Mouse (Mus musculus) thymus, postnatal 14 days (tissue): ENCODE measurements around the gene Igf2bp3.

Source experiments
- DNase-seq: peaks from one replicate; pipeline ENCODE4 v3.0.0; 2021

Igf2bp3 gene

DNA sequence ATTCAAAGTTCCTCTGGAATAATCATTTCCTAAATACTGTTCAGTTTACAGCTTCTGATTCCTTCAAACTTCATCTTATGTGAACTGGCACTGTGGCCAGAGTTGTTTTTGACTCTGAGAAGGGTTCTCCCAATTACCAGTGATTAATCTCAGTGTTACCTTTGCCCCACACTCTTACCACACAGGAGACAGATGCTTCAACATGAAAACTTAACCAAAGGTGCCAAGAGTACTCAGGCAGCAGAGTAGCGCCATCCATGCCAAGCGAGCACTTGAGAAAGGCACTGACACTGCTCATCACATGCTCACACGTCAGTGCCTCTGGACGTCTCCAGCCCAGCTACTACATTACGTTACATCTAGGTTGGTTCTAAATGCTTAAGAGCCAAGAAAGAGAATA is 43.5 kb downstream of the Igf2bp3 start:
- no peak for DNase-seq

DNA sequence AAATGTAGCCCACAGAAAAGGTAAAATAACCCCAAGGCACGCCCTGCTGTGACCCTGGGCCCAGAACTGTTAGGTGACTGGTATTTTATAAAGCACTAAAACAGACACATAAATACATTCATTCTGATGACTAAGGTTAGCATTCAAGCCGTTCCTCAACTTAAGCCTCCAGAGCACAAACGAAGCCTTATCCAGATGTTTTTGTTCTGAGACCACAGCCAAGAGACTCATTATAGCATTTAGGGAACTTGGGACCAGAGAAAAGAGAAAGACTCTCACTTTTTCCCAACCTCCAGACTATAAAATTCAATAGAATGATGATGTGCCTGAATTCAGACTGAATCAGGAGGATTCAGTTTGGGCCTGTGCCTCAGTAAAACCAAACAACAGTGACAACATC is 46.1 kb downstream of the Igf2bp3 start:
- no peak for DNase-seq

DNA sequence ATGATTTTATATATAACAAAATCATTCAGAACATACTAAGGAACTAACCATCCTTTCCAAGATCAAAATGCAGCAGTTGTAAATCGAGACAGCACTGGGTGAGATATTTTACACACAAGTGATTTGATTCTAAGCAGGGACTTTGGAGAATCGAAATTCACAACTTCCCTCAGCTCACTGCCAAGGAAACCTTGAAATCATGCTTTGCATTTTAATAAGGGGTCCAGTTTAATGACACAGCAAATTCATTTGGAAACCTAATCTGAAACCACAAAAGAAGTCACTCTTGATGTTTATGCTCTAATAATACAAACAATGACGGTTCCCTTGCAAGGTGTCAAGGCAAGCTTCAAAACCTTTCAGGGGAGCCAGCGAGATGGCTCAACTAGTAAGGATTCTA is 47.4 kb downstream of the Igf2bp3 start:
- DNase-seq = no peak

DNA sequence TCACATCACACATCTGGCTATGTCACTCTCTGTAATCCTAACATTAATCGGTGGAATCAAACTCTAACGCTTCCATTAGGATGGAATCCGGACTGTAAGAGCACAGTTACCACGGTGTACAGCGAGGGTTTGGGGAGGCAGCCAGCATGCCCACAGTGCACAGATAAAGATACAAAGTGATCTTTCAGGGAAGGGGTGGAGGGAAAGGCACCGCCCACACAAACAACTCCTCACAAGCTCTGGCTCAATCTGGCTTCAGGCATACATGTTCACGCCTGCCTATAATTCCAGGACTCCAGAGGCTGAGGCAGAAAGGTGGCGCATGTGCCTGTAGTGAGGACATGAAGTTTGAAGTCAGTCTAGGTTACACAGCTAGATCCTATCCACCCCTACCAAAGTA is 48.4 kb downstream of the Igf2bp3 start:
- no peak for DNase-seq

DNA sequence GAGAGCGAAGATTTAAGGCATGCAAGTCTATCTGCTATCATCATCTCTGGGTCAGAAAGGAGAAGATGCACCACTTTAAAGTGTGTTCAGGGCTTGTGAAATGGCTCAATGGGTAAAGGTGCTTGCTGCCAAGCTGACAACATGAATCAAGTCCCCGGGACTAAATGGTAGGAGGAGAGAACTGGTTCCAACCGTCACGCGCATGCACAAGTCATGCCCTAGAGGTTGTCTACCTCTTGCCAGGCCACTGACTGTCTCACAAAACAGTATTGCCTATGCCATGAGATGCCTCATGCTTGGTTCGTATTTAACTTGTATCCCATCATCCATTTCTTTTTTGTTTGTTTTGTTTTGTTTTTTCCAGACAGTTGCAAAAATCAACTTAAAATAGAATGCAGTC is 48.9 kb downstream of the Igf2bp3 start:
- no peak for DNase-seq

DNA sequence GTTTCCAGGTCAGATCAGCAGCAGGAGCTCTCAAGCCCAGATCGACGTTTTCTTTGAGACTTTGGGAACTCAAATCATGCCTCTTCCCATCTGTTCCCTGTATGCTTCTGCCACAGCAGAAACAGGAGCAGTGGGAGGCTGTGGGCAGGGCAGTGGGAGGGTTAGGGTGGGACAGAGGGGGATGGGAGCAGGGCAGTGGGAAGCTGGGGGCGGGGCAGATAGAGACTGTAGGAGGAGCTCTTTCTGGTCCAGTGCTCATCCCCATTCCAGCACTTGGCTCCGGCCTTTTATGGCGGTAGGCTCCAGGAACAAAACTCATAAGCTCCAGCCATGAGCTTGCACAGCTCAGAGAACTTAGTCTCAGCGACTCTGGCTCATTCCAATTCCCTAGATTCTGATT is 49.7 kb downstream of the Igf2bp3 start:
- DNase-seq = no peak

DNA sequence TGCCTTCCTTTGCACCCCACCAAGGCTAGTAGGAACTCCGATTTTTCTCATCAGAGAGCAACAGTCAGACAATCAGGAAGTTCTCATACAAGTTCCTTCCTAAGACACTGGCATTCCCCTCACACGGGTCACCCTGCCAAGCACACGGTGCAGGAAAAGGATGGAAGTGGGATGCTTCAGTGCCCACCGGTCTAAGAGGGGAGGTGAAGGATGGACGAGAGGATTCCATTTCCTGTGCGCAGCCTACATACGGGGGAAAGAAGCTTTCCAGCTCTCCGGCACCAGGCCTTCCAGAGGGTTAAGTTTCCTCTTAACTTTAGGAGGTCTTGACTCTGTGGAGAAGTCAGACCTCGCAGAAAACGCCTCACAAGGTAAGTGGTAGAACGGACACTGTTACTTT is 50.1 kb downstream of the Igf2bp3 start:
- no peak for DNase-seq

DNA sequence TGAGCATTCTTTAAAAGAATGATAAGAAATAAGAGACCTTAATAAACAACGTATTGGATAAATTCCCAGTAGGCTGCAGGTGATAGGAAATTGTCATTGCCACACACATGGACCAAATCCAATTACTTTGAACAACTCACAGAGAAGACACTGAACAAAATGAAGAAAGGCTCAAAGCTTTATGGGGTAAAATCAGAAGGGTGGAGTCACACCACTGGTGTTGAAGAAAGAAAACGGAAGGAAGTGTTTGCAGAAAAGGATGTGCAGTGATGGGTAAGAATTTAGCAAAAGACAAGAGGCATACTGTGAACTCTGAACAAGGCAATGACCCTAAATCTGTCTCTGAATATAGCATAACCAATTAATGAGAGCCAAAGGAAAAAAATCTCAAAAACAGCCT is 54.8 kb downstream of the Igf2bp3 start:
- no peak for DNase-seq

DNA sequence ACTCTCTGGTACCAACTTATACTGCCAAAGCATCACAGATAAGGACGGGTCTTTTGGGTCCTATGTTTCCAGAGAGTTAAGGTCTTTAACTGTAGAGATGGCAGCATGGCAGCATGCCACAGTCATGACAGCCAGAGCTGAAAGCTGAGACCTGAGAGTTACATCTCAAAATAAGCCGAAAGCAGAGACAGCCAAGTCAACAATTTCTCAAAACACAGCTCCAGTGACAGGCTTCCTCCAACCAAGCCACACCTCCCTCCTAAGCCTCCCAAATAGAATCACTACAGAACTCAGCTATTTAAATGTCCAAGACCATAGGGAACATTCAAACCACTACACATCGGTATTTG is 58.0 kb downstream of the Igf2bp3 start:
- DNase-seq = no peak

DNA sequence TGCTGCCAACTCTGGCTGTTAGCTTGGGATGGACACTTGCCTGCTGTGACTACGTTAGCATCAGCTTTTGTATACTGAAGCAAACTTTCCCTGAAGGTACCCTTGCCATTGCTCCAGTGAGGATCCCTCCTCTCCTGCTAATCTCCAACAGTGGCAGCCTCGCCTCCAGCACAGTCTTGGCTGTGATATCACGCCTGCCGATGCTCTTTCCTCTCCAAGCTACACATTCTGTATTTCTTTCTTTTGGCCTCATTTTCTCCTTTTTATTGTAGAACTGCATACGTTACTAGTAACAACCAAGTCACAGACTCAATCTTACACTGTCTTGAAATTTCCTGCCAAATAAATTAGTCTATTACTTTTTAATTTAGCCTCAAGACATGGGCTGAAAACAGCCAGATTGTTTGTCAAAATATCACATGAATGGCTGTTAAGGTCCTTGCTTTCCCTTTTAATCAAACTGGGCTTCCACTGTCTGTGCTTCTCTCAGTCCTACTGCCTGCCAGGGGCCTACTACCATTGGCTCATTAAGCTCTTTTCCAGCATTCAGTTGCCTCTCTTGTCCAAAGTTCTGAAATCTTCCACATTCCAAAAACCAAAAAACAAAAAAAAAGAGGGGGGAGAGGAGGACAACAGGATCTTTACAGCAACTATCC is 58.5 kb downstream of the Igf2bp3 start:
- DNase-seq = no peak

DNA sequence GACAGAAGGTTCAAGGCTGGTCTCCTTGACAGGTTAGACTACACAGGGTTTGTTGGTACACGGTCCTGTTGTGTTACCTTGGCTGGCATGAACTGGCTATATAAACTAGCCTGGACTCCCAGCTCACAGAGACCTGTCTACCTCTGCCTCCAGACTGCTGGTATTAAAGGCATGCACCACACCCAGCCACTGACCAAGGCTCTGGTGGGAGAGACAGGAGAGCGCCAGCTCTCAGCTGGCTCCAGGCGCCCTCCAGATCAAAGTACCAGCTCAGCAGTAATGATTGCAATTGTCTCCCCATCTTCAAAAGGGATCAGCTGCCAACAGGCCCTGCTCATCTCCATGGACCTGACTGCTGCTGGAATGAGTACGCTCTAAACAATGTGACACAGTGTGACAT is 63.3 kb downstream of the Igf2bp3 start:
- no peak for DNase-seq

DNA sequence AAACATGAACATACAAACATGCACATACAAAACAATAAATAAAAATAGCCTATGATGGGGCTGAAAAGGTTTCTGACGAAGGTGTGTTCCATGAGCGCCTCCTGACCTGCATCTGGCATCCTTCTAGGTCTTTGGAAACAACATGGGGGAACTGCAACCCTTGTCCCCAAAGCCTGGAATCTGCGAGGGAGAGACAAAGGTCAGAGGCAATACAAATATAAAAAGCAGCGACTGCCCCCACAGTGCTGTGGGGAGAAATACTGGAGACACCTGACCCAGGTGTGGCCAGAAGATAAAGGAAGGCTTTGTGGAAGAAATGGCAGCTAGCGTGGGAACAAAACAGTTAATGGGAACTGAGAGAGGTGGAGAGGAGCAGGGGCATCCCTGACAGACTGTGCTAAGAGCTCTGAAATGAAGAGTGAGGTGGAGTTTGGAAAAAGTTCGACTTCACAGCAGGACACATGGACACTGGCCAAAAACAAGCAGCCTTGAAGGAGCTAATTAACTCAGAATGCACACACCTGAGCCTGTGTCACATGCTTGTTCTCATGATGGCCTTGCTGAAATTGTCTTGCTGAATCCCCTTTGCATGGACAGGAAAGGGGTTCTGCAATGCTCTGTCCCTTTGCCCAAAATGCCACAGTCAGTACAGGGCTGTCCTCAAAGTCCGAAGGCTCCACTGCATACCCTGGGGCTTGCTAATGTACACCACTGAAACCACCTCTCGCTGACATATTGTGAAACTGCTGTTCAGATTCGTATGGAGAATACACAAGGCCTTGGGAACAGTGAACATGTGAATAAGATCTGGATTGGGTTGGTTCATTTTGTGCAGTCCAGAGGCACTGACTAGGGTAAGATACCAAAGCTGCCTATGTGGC is 64.2 kb downstream of the Igf2bp3 start:
- DNase-seq = no peak

DNA sequence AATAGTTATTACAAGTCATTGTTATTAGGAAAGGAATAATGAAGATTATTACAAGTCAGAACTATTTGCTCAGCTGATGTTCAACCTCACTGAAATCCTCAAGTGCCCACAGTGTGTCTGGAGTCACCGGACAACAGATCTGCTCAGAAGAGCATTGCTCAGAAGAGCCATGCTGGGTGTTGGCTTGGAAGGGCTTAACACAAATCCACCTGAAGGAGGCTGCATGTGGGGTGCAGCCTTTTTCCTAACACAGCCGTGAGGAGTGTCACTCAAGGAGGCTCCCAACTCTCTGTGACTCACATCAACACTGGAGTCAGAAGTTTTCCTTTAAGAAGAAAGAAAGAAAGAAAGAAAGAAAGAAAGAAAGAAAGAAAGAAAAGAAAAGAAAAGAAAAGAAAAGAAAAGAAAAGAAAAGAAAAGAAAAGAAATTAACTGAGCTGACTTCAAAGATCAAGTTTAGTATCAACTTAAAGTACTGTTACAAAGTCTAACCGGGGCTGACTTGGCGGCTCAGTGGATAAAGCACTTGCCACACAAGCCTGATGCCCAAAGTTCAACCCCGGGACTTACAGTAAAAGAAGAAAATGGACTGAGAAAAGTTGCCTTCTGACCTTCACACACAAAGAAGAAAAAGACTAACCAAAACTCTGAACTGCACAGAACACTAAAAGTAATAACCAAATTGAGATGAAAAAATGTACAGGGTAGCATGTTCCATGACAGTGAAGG is 65.4 kb downstream of the Igf2bp3 start:
- DNase-seq = no peak

DNA sequence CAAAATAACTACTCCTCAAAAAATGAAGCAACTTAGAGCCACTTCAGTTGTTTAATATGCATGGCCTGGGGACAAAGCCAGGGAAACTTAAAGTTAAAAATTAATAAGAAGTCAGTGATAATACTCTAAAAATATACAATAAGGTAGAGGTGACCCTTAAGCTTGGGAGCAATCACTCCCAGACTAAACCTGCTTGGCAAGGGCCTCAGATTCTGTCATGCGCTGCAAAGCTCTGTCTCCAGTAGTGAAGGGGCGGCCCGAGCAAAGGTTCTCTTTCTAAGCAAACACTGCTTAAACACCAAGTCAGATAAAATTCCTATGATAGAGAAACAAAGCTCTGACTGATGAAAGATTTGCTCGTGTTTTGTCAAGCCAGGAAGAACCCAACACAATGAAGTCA is 66.0 kb downstream of the Igf2bp3 start:
- no peak for DNase-seq

DNA sequence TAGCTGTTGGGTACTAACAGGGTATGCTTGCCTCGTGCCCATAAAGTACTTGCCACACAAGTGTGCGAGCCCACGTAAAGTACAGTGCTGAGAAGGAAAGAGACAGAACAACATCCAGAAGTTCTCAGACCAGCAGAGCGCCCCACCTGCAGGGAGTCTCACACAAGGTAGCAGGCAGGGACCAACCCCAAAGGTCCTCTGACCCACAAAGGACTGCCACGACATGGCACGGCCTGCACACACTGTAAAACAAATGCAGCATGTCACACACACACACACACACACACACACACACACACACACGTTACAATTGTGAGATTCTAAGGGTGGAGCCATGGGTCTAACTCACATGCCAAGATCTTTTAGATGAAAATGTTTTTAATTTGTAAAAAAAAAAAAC is 66.4 kb downstream of the Igf2bp3 start:
- DNase-seq = no peak

DNA sequence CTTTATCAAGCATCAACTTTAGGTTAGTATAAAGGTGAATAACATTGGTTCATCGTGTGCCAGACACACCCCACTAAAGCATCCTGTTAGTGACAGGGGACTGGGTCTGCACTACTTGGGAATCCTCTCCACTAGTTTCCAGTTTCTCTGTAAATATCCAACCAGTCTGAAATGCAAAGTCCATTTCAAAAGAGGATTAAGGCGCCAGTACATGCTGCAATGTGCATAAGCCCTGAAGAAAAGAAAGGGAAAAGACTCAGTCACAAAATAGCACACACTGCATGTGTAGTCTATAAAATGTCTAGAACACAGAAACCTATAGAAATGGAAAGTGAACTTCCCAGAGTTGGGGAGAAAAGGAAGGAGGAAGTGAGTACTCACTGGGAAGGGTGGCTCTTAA is 68.3 kb downstream of the Igf2bp3 start:
- no peak for DNase-seq

DNA sequence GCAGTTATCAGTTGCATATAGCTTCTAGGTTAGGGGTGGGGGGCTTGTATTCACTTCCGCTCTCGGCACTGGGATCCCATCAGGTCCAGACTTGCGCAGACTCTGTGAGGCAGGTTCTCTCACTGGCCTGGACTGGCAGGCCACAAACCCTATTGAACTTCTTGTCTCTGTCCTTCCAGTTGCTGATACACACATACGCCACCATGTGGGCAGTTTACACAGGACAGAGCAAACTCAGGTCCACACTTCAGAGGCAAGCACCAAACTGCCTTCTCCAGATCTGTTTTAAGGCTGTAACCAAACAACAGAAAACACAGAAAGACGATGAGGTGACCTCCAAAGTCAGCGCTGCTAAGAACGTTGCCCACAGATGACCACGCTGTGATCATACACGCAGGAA is 72.3 kb downstream of the Igf2bp3 start:
- DNase-seq = no peak

DNA sequence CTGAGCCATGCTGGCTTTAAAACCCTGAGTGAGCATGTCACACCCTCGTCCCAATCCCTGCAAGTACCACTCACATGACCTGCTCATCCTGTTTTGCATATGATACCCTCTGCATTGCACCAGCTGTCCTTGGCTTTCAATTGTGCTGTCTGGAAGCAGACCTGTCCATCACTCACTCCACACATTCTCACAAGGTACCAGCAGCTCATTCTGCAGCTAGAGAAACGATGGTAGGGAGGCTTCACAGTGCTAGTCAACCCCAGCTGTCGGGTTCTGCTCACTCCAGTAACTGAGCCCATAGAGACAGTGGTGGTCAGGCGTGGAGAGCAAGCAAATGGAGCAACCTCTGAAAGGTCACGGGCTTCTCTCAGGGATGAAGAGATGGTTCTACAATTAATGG is 73.6 kb downstream of the Igf2bp3 start:
- no peak for DNase-seq

DNA sequence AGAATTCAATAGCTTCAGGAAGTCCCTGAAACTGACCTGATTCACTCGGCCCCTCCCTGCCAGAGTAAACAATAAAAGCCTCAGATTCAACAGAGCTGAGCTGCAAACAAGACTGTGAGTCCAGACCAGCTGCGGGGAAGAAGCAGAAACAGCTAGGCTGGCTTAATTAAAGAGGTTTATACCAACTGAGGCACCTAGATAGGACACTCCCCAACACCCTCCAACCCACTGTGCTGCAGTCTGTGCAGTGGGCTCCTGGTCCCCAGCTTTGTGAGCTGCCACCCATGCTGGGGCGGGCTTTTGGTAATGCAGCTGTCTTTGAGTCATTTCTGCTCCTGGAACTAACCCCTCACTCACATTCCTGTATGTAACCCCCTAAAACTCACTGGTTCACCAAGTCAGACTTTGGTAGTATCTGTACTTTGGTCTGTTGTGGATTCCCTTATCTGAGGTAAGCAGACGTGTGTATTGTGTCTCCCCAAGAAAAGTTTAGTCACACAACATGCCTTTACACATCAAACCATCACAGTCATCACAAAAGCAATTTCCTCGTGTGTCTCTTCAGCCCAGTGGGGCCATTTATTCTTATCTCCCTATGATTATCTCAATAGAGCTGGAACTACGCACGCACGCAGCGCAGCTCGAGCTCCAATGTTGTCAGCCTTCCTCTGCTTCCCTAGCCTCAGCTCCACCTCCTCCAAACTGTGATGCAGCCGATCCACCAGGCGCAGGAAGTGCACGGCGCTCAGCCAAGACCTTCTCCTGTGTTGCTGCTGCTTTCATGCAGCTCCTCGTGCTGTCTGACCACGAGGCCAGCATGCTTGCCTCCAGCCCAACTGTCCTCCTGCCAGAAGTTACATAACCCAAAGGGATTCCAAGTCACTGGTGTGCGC is 76.4 kb downstream of the Igf2bp3 start:
- no peak for DNase-seq

DNA sequence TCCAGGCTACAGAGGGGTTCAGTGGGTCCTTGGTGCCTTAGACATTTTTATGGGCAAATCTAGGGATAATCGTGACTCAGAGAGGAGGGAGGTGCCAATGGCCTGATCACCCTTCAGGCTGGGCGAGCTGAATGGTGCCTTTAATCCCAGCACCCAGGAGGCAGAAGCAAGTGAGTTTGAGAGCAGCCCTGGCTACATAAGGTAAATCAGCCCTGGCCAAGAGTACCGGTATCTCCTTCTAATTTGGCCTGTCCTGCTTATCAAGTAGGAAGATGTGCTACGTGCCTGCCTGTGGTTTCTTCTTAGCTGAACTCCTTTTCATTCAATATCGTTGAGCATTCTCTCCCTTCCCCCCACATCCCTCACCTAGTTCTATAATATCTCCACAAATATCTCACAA is 78.0 kb downstream of the Igf2bp3 start:
- no peak for DNase-seq

DNA sequence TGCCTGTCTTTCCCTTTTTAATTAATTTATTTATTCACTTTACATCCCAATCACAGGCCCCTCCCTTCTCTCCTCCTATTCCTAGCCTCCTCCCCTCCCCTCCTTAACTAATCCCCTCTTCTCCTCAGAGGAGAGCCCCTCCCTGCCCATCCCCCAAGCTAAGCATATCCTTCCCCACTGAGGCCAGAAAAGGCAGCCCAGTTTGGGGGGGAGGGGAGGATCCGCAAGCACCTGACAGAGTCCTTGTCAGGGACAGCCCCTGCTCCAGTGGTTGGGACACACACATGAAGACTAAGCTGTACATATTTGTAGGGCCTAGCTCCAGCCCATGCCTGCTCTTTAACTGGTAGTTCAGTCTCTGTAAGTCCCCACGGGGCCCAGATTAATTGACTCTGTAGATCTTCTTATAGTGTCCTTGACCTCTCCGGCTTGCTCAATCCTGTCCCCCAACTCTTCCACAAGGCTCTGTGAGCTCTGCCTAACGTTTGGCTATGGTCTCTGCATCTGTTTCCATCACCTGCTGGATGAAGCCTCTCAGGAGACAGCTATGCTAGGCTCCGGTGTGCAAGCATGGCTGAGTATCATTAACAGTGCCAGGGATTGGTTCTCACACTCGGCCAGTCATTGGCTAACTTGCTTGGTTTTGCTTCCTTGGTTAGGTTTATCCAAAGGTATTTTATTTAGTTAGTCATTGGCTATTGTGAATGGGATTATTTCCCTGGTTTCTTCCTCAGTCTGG is 82.2 kb downstream of the Igf2bp3 start:
- no peak for DNase-seq

DNA sequence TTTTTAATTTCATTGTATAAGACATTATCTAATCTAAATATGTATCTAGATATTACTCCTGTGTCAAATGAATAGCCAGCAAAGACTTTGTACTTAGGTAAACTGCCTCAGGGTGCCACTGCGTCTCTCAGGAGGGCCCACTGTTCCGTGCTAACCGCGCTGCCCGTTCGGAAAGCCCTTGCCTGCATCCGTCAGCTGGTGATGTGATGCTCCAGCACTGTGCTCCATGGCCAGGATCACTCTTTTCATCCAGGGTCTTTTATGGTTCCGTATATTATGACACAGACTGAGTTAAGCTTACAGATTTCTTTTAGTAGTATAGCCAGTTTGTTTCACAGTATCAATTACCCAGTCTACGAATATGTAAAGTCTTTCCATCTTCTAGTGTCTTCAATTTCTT is 82.9 kb downstream of the Igf2bp3 start:
- no peak for DNase-seq
